Mouse (Mus musculus) cortical plate, adult 2 months (tissue): ENCODE measurements at regions not wholly inside any gene's neighbourhood (a gene's known extent, or its start where the extent isn't known, plus 50 kb on each side); places are given as distances from the start of the nearest gene placed in this dataset.
"Not testable (repeated sequence)": the region's sequence is repeated elsewhere in the genome, so short reads cannot be mapped to it uniquely, and the experiment has no call there.

ENCODE experiments used
- H3K27ac ChIP-seq: fragments of 200-500 bp; 2 replicates; pipeline ENCODE4 v1.5.1; 2012; ENCODE audit warnings: low read length, control low read depth, inconsistent platforms; ENCODE audit not compliant: insufficient read depth
- H3K4me1 ChIP-seq: fragments of 200-500 bp; 2 replicates; pipeline ENCODE4 v1.6.1; 2011; ENCODE audit warnings: low read length; ENCODE audit not compliant: control insufficient read depth, insufficient read depth
- H3K4me3 ChIP-seq: fragments of 200-500 bp; 2 replicates; pipeline ENCODE4 v1.5.1; 2011; ENCODE audit warnings: mild to moderate bottlenecking, low read length, control low read depth; ENCODE audit not compliant: insufficient read depth
- CTCF ChIP-seq: fragments of 200-500 bp; IDR thresholded peaks from 2 replicates; pipeline ENCODE4 v1.5.1; 2011; ENCODE audit warnings: mild to moderate bottlenecking, control low read depth, low read length; ENCODE audit not compliant: insufficient read depth; ENCODE audit errors: extremely low read depth
- POLR2A ChIP-seq: fragments of 200-500 bp; IDR thresholded peaks from 2 replicates; pipeline ENCODE4 v1.6.1; 2011; ENCODE audit warnings: mild to moderate bottlenecking, low read length, control low read depth; ENCODE audit not compliant: insufficient read depth; ENCODE audit errors: extremely low read depth

GRCm38 (mm10) chr15:62257955-62258354 is 1335.1 kb upstream of the A1bg start:
- no peak for TF ChIP-seq CTCF
- TF ChIP-seq POLR2A = no peak

GRCm38 (mm10) chr15:62257110-62257667 is 1334.4 kb upstream of the A1bg start:
- TF ChIP-seq POLR2A = no peak
- TF ChIP-seq CTCF = no peak
- H3K4me1 ChIP-seq = no peaks in the 10 kb centered on the region
- no peak overlapping the region for H3K4me3 ChIP-seq
- H3K27ac ChIP-seq = no peak overlapping the region

More at GRCm38 (mm10) chr15:62257955-62258354, 1335.1 kb upstream of the A1bg start:
- Histone ChIP-seq H3K27ac (no peak overlapping the region), H3K4me3 (no peak overlapping the region), H3K4me1 (no peaks in the 10 kb centered on the region)

- Histone ChIP-seq H3K27ac (no peak overlapping the region), H3K4me1 (no peaks in the 10 kb centered on the region), H3K4me3 (no peak overlapping the region)
- TF ChIP-seq POLR2A = no peak
- no peak for TF ChIP-seq CTCF
Observed at GRCm38 (mm10) chr15:62255571-62255970, 1332.8 kb upstream of the A1bg start.

GRCm38 (mm10) chr15:62253724-62254123 is 1330.9 kb upstream of the A1bg start:
- Histone ChIP-seq H3K4me3 (no peak overlapping the region), H3K27ac (no peak overlapping the region), H3K4me1 (no peaks in the 10 kb centered on the region)
- TF ChIP-seq POLR2A (no peak), CTCF (no peak)

- not testable (repeated sequence) for H3K4me1 ChIP-seq, H3K27ac ChIP-seq, H3K4me3 ChIP-seq
Observed at GRCm38 (mm10) chr15:62252078-62252833, 1329.4 kb upstream of the A1bg start.

- no peak overlapping the region for H3K27ac ChIP-seq
- H3K4me3 ChIP-seq = no peak overlapping the region
- TF ChIP-seq POLR2A (no peak), CTCF (no peak)
- no peaks in the 10 kb centered on the region for H3K4me1 ChIP-seq
Observed at GRCm38 (mm10) chr15:62249436-62249835, 1326.6 kb upstream of the A1bg start.

GRCm38 (mm10) chr15:62246561-62247079 is 1323.8 kb upstream of the A1bg start:
- Histone ChIP-seq H3K27ac (no peak overlapping the region), H3K4me3 (no peak overlapping the region), H3K4me1 (no peaks in the 10 kb centered on the region)
- TF ChIP-seq CTCF (no peak), POLR2A (no peak)

GRCm38 (mm10) chr15:62245237-62245636 is 1322.4 kb upstream of the A1bg start:
- TF ChIP-seq POLR2A (no peak), CTCF (no peak)

GRCm38 (mm10) chr15:62244819-62245218 is 1322.0 kb upstream of the A1bg start:
- Histone ChIP-seq H3K27ac (no peak overlapping the region), H3K4me1 (no peaks in the 10 kb centered on the region), H3K4me3 (no peak overlapping the region)
- no peak for TF ChIP-seq CTCF
- TF ChIP-seq POLR2A = no peak

More at GRCm38 (mm10) chr15:62245237-62245636, 1322.4 kb upstream of the A1bg start:
- Histone ChIP-seq H3K4me1 (no peaks in the 10 kb centered on the region), H3K4me3 (no peak overlapping the region), H3K27ac (no peak overlapping the region)

- H3K4me3 ChIP-seq = no peak overlapping the region
- H3K27ac ChIP-seq = no peak overlapping the region
- no peak for TF ChIP-seq POLR2A
- no peaks in the 10 kb centered on the region for H3K4me1 ChIP-seq
Observed at GRCm38 (mm10) chr15:62240031-62240430, 1317.2 kb upstream of the A1bg start.
